Mouse (Mus musculus) thymus, adult 2 months (tissue): ENCODE data around the gene Pdk2.

Source experiments
- CTCF ChIP-seq: fragments of 200-500 bp; IDR thresholded peaks from 2 replicates; pipeline ENCODE4 v1.5.1; 2012; ENCODE audit warnings: mild to moderate bottlenecking, control low read depth, low read length, moderate library complexity, borderline replicate concordance; ENCODE audit not compliant: control insufficient read depth, poor library complexity, insufficient read depth; ENCODE audit errors: extremely low read depth
- POLR2A ChIP-seq: fragments of 200-500 bp; IDR thresholded peaks from 2 replicates; pipeline ENCODE4 v1.6.1; 2012; ENCODE audit warnings: mild to moderate bottlenecking, low read length, control low read depth, moderate library complexity; ENCODE audit not compliant: control insufficient read depth, poor library complexity, insufficient read depth; ENCODE audit errors: extremely low read depth

DNA sequence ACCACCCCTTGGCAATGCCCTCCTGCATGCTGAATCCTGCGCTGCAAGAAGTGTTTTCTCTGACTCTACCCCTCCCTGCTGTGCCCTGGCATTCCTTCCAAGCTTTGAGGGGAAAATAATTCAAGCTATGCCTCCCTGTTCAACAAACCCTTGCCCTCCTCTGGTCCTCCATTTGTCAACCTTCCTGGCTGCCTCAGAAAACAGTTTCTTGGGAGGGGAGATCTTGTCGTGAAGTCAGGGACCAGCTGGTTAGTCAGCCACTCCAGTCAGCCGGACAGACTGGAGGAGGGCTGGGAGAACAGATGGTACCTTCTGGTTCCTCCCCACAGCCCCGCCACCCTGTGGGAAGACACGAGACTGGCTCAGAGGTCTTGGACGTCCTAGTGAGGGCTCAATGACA lies 3.8 kb downstream of the Pdk2 start:
- no peak for TF ChIP-seq POLR2A
- TF ChIP-seq CTCF, result no peak
